Mouse (Mus musculus) frontal cortex, postnatal 25 days (tissue): Measurements from ENCODE around the gene Car11.

Source experiments
- DNase-seq, 2 experiments: peaks; one replicate each; pipeline ENCODE4 v3.0.0; 2022; ENCODE audit warnings: low spot score in 2 of 2

Gene Car11

GRCm38 (mm10) chr7:45692364-45692763 lies 7.3 kb upstream of the Car11 start:
- no peak for DNase-seq

GRCm38 (mm10) chr7:45693921-45694591 lies 5.6 kb upstream of the Car11 start, which contains the start of gene Sec1:
Gene Sec1 (minus strand): TSS chr7:45694402.
- DNase-seq: no peak

- no peak for DNase-seq
These were observed 4.5 kb upstream of the Car11 start for GRCm38 (mm10) chr7:45695098-45695497.

- DNase-seq: no peak
These were observed 1.7 kb upstream of the Car11 start for GRCm38 (mm10) chr7:45697894-45698293.

GRCm38 (mm10) chr7:45700301-45701015 lies 815 bp downstream of the Car11 start:
- DNase-seq: peak; percentile 69 to 72

- no peak for DNase-seq
These were observed 1.4 kb downstream of the Car11 start for GRCm38 (mm10) chr7:45701072-45701471.

GRCm38 (mm10) chr7:45701607-45702006 lies 2.0 kb downstream of the Car11 start:
- no peak for DNase-seq

- no peak for DNase-seq
These were observed 2.7 kb downstream of the Car11 start for GRCm38 (mm10) chr7:45702316-45702715.

GRCm38 (mm10) chr7:45702809-45703520 lies 3.3 kb downstream of the Car11 start:
- no peak for DNase-seq

GRCm38 (mm10) chr7:45703521-45704033 lies 3.9 kb downstream of the Car11 start:
- DNase-seq: no peak

- peak; percentile 59 to 69 for DNase-seq
These were observed 4.5 kb downstream of the Car11 start for GRCm38 (mm10) chr7:45704046-45704559.

- peak; percentile 97 to 99 for DNase-seq
These were observed 5.2 kb downstream of the Car11 start, which contains the start of gene Dbp for GRCm38 (mm10) chr7:45704730-45705442. Gene Dbp (plus strand): TSS chr7:45705088.

GRCm38 (mm10) chr7:45705443-45705864 lies 5.8 kb downstream of the Car11 start:
- no peak for DNase-seq

- DNase-seq: peak in 1 of 2 experiments; percentile 73
These were observed 6.2 kb downstream of the Car11 start for GRCm38 (mm10) chr7:45705873-45706281.

- DNase-seq: peak; percentile 64 to 70
These were observed 7.1 kb downstream of the Car11 start for GRCm38 (mm10) chr7:45706721-45707241.

GRCm38 (mm10) chr7:45707375-45707967 lies 7.8 kb downstream of the Car11 start:
- peak; percentile 92 to 96 for DNase-seq

GRCm38 (mm10) chr7:45708221-45708761 lies 8.6 kb downstream of the Car11 start:
- DNase-seq: no peak

GRCm38 (mm10) chr7:45709036-45709435 lies 9.4 kb downstream of the Car11 start:
- DNase-seq: no peak

- DNase-seq: no peak
These were observed 10.2 kb downstream of the Car11 start for GRCm38 (mm10) chr7:45709677-45710355.
